Mouse (Mus musculus) liver, postnatal 0 days (tissue): ENCODE measurements around the gene Lrp1. TPM values are rescaled to one million over a fixed set of nuclear protein-coding genes. Genes with fewer than 3 reads are reported as not detected.

Experiments used
- ATAC-seq: fragments of 200-750 bp; cut with Nextera tagmentation; 2 replicates; pipeline ENCODE4 v1.8.0; 2017; ENCODE audit warnings: mild to moderate bottlenecking, moderate library complexity
- DNase-seq: peaks from one replicate; pipeline ENCODE4 v3.0.0-alpha.2; 2016
- H3K27ac ChIP-seq: fragments of 300-500 bp; sonication (generic); 2 replicates; pipeline ENCODE4 v1.5.1; 2014; ENCODE audit warnings: antibody characterized with exemption, moderate library complexity, mild to moderate bottlenecking, low read depth
- H3K27me3 ChIP-seq: fragments of 300-500 bp; sonication (generic); 2 replicates; pipeline ENCODE4 v1.6.1; 2014; ENCODE audit warnings: low read length, control low read depth, mixed read lengths; ENCODE audit not compliant: insufficient read depth
- H3K36me3 ChIP-seq: fragments of 300-500 bp; sonication (generic); replicated peaks from 2 replicates; pipeline ENCODE4 v1.6.1; 2014; ENCODE audit warnings: mild to moderate bottlenecking, control low read depth, low read length, moderate library complexity, mixed read lengths; ENCODE audit not compliant: insufficient read depth
- H3K4me1 ChIP-seq: fragments of 300-500 bp; sonication (generic); 2 replicates; pipeline ENCODE4 v1.6.1; 2014; ENCODE audit warnings: antibody characterized with exemption, mild to moderate bottlenecking, control low read depth; ENCODE audit not compliant: insufficient read depth
- H3K4me2 ChIP-seq: fragments of 300-500 bp; sonication (generic); 2 replicates; pipeline ENCODE4 v1.6.1; 2014; ENCODE audit warnings: low read depth, mild to moderate bottlenecking, low read length, moderate library complexity, mixed read lengths
- H3K4me3 ChIP-seq: fragments of 300-500 bp; sonication (generic); 2 replicates; pipeline ENCODE4 v1.5.1; 2014; ENCODE audit warnings: low read depth, low read length
- H3K9ac ChIP-seq: fragments of 300-500 bp; sonication (generic); replicated peaks from 2 replicates; pipeline ENCODE4 v1.6.1; 2014; ENCODE audit warnings: mild to moderate bottlenecking, moderate library complexity
- H3K9me3 ChIP-seq: fragments of 300-500 bp; sonication (generic); 2 replicates; pipeline ENCODE4 v1.6.1; 2016; ENCODE audit warnings: mild to moderate bottlenecking, control low read depth, low read length, mixed read lengths
- CTCF ChIP-seq: sonication (generic); IDR thresholded peaks from 2 replicates; pipeline ENCODE4 v1.5.1; 2016; ENCODE audit warnings: antibody characterized with exemption, low read depth
- EP300 ChIP-seq: IDR thresholded peaks from 2 replicates; pipeline ENCODE4 v1.6.1; 2016; ENCODE audit warnings: antibody characterized with exemption, low read depth, mild to moderate bottlenecking
- WGBS: fragments of 180-500 bp; shearing (Covaris S2); extraction: QIAGEN DNeasy Blood & Tissue Kit; methylation state at CpG from one replicate; pipeline ENCODE4 v1.1.7; 2014; ENCODE audit not compliant: insufficient replicate concordance; 5-methylcytosine and 5-hydroxymethylcytosine counted together
- polyA plus RNA-seq: library from polyadenylated mRNA; unstranded; fragments of >200 nt; fragmentation: Nextera tagmentation; extraction: Ambion mirVana; gene quantifications from 2 replicates; pipeline ENCODE4 v1.2.1, GENCODE M21; 2015

Lrp1 gene
- polyA plus RNA-seq, 1 experiment from 2014 or later = 49.2 TPM

GRCm38 (mm10) chr10:127592850-127593249, 28.1 kb downstream of the Lrp1 start:
- Histone ChIP-seq H3K9ac (no peak overlapping the region), H3K27me3 (no peaks in the 10 kb centered on the region), H3K4me3 (no peak overlapping the region), H3K4me1 (peaks cover 41% of the 10 kb centered on the region), H3K9me3 (no peaks in the 10 kb centered on the region), H3K27ac (no peak overlapping the region), H3K36me3 (peaks cover 47% of the 10 kb centered on the region), H3K4me2 (no peak overlapping the region)
- DNase-seq = no peak
- TF ChIP-seq CTCF (no peak), EP300 (no peak)
- WGBS = 70% methylated on average over 13 of the region's 13 CpGs
- ATAC-seq = no peak

GRCm38 (mm10) chr10:127592423-127592822, 28.5 kb downstream of the Lrp1 start:
- ATAC-seq = no peak
- Histone ChIP-seq H3K27me3 (no peaks in the 10 kb centered on the region), H3K9ac (no peak overlapping the region), H3K4me3 (no peak overlapping the region), H3K9me3 (no peaks in the 10 kb centered on the region), H3K4me2 (no peak overlapping the region), H3K27ac (no peak overlapping the region), H3K4me1 (peaks cover 36% of the 10 kb centered on the region), H3K36me3 (peaks cover 47% of the 10 kb centered on the region)
- WGBS = 80% methylated on average over 7 of the region's 7 CpGs
- no peak for DNase-seq
- no peak for TF ChIP-seq CTCF
- no peak for TF ChIP-seq EP300

- 0 out of 2 replicates have a peak, but pooled peaks have one; percentile 1 for ATAC-seq
- Histone ChIP-seq H3K9ac (no peak overlapping the region), H3K4me1 (peaks cover 28% of the 10 kb centered on the region), H3K9me3 (no peaks in the 10 kb centered on the region), H3K36me3 (peaks cover 51% of the 10 kb centered on the region), H3K4me2 (no peak overlapping the region), H3K4me3 (no peak overlapping the region), H3K27ac (peak overlapping the region; percentile 66), H3K27me3 (no peaks in the 10 kb centered on the region)
- TF ChIP-seq CTCF (no peak), EP300 (no peak)
- 64% methylated on average over 7 of the region's 7 CpGs for WGBS
- DNase-seq = no peak
Measured at GRCm38 (mm10) chr10:127591514-127591913, 29.4 kb downstream of the Lrp1 start.

GRCm38 (mm10) chr10:127590831-127591451, 30.0 kb downstream of the Lrp1 start:
- TF ChIP-seq CTCF (no peak), EP300 (no peak)
- no peak for DNase-seq
- Histone ChIP-seq H3K27me3 (no peaks in the 10 kb centered on the region), H3K27ac (peak overlapping the region; percentile 66; the same call in 1 of the 2 replicates), H3K4me3 (no peak overlapping the region), H3K4me2 (no peak overlapping the region), H3K4me1 (peaks cover 23% of the 10 kb centered on the region), H3K36me3 (peaks cover 52% of the 10 kb centered on the region), H3K9me3 (no peaks in the 10 kb centered on the region), H3K9ac (no peak overlapping the region)
- WGBS = 59% methylated on average over 7 of the region's 7 CpGs
- ATAC-seq = peak; percentile 53

GRCm38 (mm10) chr10:127590256-127590655, 30.7 kb downstream of the Lrp1 start:
- Histone ChIP-seq H3K36me3 (peaks cover 54% of the 10 kb centered on the region), H3K27me3 (no peaks in the 10 kb centered on the region), H3K27ac (no peak overlapping the region), H3K9ac (no peak overlapping the region), H3K4me2 (no peak overlapping the region), H3K4me1 (peaks cover 16% of the 10 kb centered on the region), H3K9me3 (no peaks in the 10 kb centered on the region), H3K4me3 (no peak overlapping the region)
- DNase-seq (no peak), ATAC-seq (no peak)
- WGBS = 66% methylated on average over 12 of the region's 12 CpGs
- TF ChIP-seq EP300 = no peak
- TF ChIP-seq CTCF = no peak

GRCm38 (mm10) chr10:127587776-127588175, 33.2 kb downstream of the Lrp1 start:
- peak overlapping the region; percentile 51; the same call in 1 of the 2 replicates for H3K27ac ChIP-seq
- DNase-seq (no peak), ATAC-seq (no peak)
- H3K4me1 ChIP-seq = 0 out of 2 replicates have a peak, but pooled peaks cover 2% of the 10 kb centered on the region
- H3K27me3 ChIP-seq = no peaks in the 10 kb centered on the region
- TF ChIP-seq EP300 (no peak), CTCF (no peak)
- no peaks in the 10 kb centered on the region for H3K9me3 ChIP-seq
- H3K4me2 ChIP-seq = no peak overlapping the region
- H3K9ac ChIP-seq = no peak overlapping the region
- peaks cover 48% of the 10 kb centered on the region for H3K36me3 ChIP-seq
- H3K4me3 ChIP-seq = no peak overlapping the region
- 45% methylated on average over 8 of the region's 8 CpGs for WGBS
